Mouse (Mus musculus) liver, postnatal 0 days (tissue): Measurements from ENCODE around the gene Mki67. TPM values are rescaled to one million over a fixed set of nuclear protein-coding genes. Genes with fewer than 3 reads are reported as not detected.

ENCODE experiments used
- ATAC-seq: fragments of 200-750 bp; cut with Nextera tagmentation; 2 replicates; pipeline ENCODE4 v1.8.0; 2017; ENCODE audit warnings: mild to moderate bottlenecking, moderate library complexity
- DNase-seq: peaks from one replicate; pipeline ENCODE4 v3.0.0-alpha.2; 2016
- H3K27ac ChIP-seq: fragments of 300-500 bp; sonication (generic); 2 replicates; pipeline ENCODE4 v1.5.1; 2014; ENCODE audit warnings: antibody characterized with exemption, moderate library complexity, mild to moderate bottlenecking, low read depth
- H3K27me3 ChIP-seq: fragments of 300-500 bp; sonication (generic); 2 replicates; pipeline ENCODE4 v1.6.1; 2014; ENCODE audit warnings: low read length, control low read depth, mixed read lengths; ENCODE audit not compliant: insufficient read depth
- H3K36me3 ChIP-seq: fragments of 300-500 bp; sonication (generic); replicated peaks from 2 replicates; pipeline ENCODE4 v1.6.1; 2014; ENCODE audit warnings: mild to moderate bottlenecking, control low read depth, low read length, moderate library complexity, mixed read lengths; ENCODE audit not compliant: insufficient read depth
- H3K4me1 ChIP-seq: fragments of 300-500 bp; sonication (generic); 2 replicates; pipeline ENCODE4 v1.6.1; 2014; ENCODE audit warnings: antibody characterized with exemption, mild to moderate bottlenecking, control low read depth; ENCODE audit not compliant: insufficient read depth
- H3K4me2 ChIP-seq: fragments of 300-500 bp; sonication (generic); 2 replicates; pipeline ENCODE4 v1.6.1; 2014; ENCODE audit warnings: low read depth, mild to moderate bottlenecking, low read length, moderate library complexity, mixed read lengths
- H3K4me3 ChIP-seq: fragments of 300-500 bp; sonication (generic); 2 replicates; pipeline ENCODE4 v1.5.1; 2014; ENCODE audit warnings: low read depth, low read length
- H3K9ac ChIP-seq: fragments of 300-500 bp; sonication (generic); replicated peaks from 2 replicates; pipeline ENCODE4 v1.6.1; 2014; ENCODE audit warnings: mild to moderate bottlenecking, moderate library complexity
- H3K9me3 ChIP-seq: fragments of 300-500 bp; sonication (generic); 2 replicates; pipeline ENCODE4 v1.6.1; 2016; ENCODE audit warnings: mild to moderate bottlenecking, control low read depth, low read length, mixed read lengths
- CTCF ChIP-seq: sonication (generic); IDR thresholded peaks from 2 replicates; pipeline ENCODE4 v1.5.1; 2016; ENCODE audit warnings: antibody characterized with exemption, low read depth
- EP300 ChIP-seq: IDR thresholded peaks from 2 replicates; pipeline ENCODE4 v1.6.1; 2016; ENCODE audit warnings: antibody characterized with exemption, low read depth, mild to moderate bottlenecking
- WGBS: fragments of 180-500 bp; shearing (Covaris S2); extraction: QIAGEN DNeasy Blood & Tissue Kit; methylation state at CpG from one replicate; pipeline ENCODE4 v1.1.7; 2014; ENCODE audit not compliant: insufficient replicate concordance; 5-methylcytosine and 5-hydroxymethylcytosine counted together
- polyA plus RNA-seq: library from polyadenylated mRNA; unstranded; fragments of >200 nt; fragmentation: Nextera tagmentation; extraction: Ambion mirVana; gene quantifications from 2 replicates; pipeline ENCODE4 v1.2.1, GENCODE M21; 2015

The Mki67 gene
- polyA plus RNA-seq, 1 experiment from 2014 or later, result 38.8 TPM

DNA sequence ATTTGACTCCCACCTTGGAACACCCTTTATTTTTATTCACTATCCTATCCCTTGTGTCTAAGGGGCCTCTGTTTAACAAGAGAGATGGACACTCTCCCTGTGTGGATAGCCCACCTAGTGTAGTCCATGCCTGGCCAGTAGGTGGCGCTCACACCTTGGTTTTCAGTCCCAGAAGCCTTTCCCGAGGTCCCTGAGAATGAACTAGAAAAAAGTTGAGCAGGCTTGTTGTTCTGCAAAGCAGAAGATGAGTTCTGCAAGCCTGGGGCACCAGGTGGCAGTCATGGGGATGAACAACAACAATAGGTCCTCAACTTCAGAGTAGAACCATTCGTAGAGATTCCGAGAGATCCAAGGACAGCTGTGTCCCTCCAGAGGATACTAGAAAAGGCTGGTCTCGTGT, 35.8 kb downstream of the Mki67 start:
- no peak overlapping the region for H3K4me2 ChIP-seq
- TF ChIP-seq EP300, result no peak
- peak; percentile 87 for TF ChIP-seq CTCF
- peak; percentile 85 for DNase-seq
- no peaks in the 10 kb centered on the region for H3K27me3 ChIP-seq
- ATAC-seq, result 0 out of 2 replicates have a peak, but pooled peaks have one; percentile 46
- H3K4me3 ChIP-seq, result no peak overlapping the region
- H3K36me3 ChIP-seq, result peaks cover 16% of the 10 kb centered on the region
- H3K9me3 ChIP-seq, result no peaks in the 10 kb centered on the region
- 72% methylated on average over 5 of the region's 5 CpGs for WGBS
- no peak overlapping the region for H3K27ac ChIP-seq
- no peak overlapping the region for H3K9ac ChIP-seq
- no peaks in the 10 kb centered on the region for H3K4me1 ChIP-seq

DNA sequence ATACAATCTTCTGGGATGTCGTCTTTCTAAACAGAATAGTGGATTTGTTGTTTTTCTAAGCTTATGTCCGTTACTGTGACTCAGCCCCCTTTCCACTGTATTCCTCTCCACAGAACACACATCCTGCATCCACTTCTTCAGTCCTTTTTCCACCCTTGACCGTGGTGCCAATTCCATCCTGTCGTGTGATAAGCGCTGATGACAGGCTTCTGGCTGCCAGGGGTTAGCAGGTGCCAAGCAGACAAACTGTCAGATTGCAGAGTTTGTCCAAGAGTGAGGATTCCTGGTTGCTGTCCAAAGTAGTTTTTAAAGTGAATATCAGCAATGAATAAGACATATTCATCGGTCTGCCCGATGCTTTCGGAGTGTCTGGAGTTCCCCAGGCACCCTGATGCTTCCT, 39.4 kb downstream of the Mki67 start:
- DNase-seq (no peak), ATAC-seq (no peak)
- H3K9me3 ChIP-seq, result no peaks in the 10 kb centered on the region
- no peak overlapping the region for H3K4me3 ChIP-seq
- H3K9ac ChIP-seq, result no peak overlapping the region
- H3K36me3 ChIP-seq, result 0 out of 2 replicates have a peak, but pooled peaks cover 4% of the 10 kb centered on the region
- no peak for TF ChIP-seq EP300
- no peak for TF ChIP-seq CTCF
- no peaks in the 10 kb centered on the region for H3K27me3 ChIP-seq
- WGBS, result 86% methylated on average over 8 of the region's 8 CpGs
- no peak overlapping the region for H3K27ac ChIP-seq
- H3K4me2 ChIP-seq, result no peak overlapping the region
- H3K4me1 ChIP-seq, result no peaks in the 10 kb centered on the region

DNA sequence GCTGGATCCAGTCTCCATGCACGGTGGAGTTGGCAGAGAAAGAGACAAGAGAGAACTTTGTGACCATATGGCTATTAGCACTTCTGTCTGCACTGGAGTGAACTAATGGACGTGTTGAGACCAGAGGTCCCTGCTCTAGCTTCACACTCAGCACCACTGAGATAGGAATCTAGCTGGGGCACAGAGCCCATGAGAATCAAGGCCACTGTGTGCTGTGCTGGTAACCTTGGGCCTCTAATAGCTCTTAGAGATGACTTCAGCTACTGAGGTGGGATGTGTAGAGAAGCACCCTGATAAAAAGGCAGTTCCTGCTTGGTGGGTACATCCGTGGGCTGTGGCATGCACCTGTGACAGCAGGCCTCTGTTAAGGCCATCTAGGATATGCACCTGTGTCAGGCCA, 42.6 kb downstream of the Mki67 start:
- DNase-seq, result no peak
- 70% methylated on average over 3 of the region's 3 CpGs for WGBS

DNA sequence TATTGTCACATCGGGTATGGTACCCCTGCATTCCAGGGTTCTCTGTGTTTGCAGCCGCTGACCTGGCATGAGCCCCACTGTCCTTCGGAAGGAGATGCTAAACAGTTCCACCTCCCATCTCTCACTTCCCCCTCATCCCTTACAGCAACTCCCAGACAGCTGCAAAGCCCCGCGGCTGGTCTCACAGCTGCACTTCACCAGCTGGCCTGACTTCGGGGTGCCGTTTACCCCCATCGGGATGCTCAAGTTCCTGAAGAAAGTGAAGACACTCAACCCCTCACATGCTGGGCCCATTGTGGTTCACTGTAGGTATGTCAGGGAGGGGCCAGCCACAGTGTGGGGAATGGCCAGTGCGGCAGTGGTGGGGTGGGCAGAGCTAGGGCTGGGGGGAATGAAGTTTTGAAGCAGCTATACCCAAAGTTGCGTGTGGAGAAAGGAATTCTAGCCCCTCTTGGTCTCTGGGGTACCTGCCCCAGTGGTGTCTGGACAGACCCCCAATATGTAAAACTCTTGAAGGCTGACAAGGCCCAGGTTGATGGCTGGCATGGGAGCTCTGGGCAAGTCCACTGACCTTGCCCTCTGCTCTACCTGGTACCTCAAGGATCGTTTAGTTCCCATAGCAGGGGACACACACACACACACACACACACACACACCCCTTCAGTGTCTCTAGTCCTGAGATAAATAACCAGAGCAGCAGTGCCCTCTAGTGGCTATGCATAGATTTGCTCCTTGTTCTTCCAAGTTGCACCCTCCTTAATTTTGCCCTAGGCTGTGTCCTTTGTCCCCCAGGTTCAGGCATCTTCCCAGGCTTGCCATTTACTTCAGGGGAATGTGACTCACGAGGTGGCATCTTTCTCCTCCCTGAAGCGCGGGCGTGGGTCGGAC, 47.1 kb downstream of the Mki67 start:
- H3K27ac ChIP-seq, result no peak overlapping the region
- peak; percentile 40 for ATAC-seq
- no peaks in the 10 kb centered on the region for H3K27me3 ChIP-seq
- no peak for TF ChIP-seq EP300
- TF ChIP-seq CTCF, result peak; percentile 89
- no peak overlapping the region for H3K9ac ChIP-seq
- no peak overlapping the region for H3K4me2 ChIP-seq
- no peaks in the 10 kb centered on the region for H3K9me3 ChIP-seq
- 50% methylated on average over 16 of the region's 16 CpGs for WGBS
- no peaks in the 10 kb centered on the region for H3K4me1 ChIP-seq
- no peak overlapping the region for H3K4me3 ChIP-seq
- peaks cover 13% of the 10 kb centered on the region; the same call in 1 of the 2 replicates for H3K36me3 ChIP-seq
- DNase-seq, result peak; percentile 65

More for the DNA sequence above, 42.6 kb downstream of the Mki67 start:
- no peak overlapping the region for H3K9ac ChIP-seq
- H3K4me3 ChIP-seq, result no peak overlapping the region
- TF ChIP-seq EP300, result no peak
- H3K36me3 ChIP-seq, result 0 out of 2 replicates have a peak, but pooled peaks cover 13% of the 10 kb centered on the region
- H3K27me3 ChIP-seq, result no peaks in the 10 kb centered on the region
- H3K27ac ChIP-seq, result no peak overlapping the region
- no peak for ATAC-seq
- H3K4me2 ChIP-seq, result no peak overlapping the region
- H3K9me3 ChIP-seq, result no peaks in the 10 kb centered on the region
- H3K4me1 ChIP-seq, result no peaks in the 10 kb centered on the region

DNA sequence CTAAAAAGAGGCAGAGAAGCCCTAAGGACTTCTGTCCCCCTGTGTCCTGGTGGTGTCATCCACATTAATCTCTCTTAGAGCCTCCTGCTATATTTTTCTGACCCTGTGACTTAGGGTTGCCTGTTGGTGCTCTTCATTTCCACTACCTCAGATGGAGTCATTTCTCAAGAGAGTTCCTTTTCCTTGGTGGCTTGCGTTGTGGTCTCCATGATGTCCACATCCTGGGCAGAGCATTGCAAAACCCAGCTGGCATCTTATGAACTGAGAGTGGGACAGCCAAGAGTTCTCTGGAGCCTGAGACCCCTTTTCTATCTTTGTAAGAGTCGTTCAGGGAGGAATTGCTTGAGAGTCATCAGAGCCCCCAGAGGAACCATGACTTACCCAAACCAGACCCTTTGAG, 49.8 kb downstream of the Mki67 start:
- ATAC-seq, result no peak
- TF ChIP-seq EP300 (no peak), CTCF (no peak)
- peak overlapping the region; percentile 57; the same call in 1 of the 2 replicates for H3K27ac ChIP-seq

DNA sequence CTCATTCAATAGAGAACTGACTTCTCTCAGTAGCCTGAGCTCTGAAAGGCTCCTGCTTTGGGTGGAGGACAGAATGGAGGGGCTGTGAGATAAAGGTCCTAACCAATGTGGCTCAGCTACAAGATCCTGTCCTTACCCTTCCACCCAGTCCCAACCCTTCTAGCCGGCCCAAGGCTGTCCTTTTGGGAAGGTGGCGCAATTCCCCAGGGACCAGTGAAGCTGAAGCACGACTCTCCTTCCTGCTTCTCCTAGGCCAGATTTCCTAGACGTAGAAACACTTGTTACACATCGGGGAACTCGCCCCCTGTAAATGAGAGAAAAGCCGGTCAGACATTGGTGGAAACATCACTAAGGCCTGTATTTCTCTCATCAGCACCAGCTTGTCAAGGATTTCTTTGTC, 52.0 kb downstream of the Mki67 start:
- WGBS, result 68% methylated on average over 7 of the region's 7 CpGs
- H3K36me3 ChIP-seq, result no peaks in the 10 kb centered on the region; the same call in 1 of the 2 replicates
- no peaks in the 10 kb centered on the region for H3K9me3 ChIP-seq
- no peak for DNase-seq
- H3K27ac ChIP-seq, result no peak overlapping the region
- no peak overlapping the region for H3K4me2 ChIP-seq
- peaks cover 2% of the 10 kb centered on the region for H3K4me1 ChIP-seq
- TF ChIP-seq CTCF (no peak), EP300 (no peak)
- H3K4me3 ChIP-seq, result no peak overlapping the region
- ATAC-seq, result no peak
- no peaks in the 10 kb centered on the region for H3K27me3 ChIP-seq
- H3K9ac ChIP-seq, result no peak overlapping the region

More for the DNA sequence above, 49.8 kb downstream of the Mki67 start:
- Histone ChIP-seq H3K4me2 (no peak overlapping the region), H3K9ac (no peak overlapping the region), H3K36me3 (peaks cover 10% of the 10 kb centered on the region; the same call in 1 of the 2 replicates), H3K27me3 (no peaks in the 10 kb centered on the region), H3K9me3 (no peaks in the 10 kb centered on the region), H3K4me3 (no peak overlapping the region), H3K4me1 (no peaks in the 10 kb centered on the region)
- DNase-seq, result peak; percentile 27
- 66% methylated on average over 2 of the region's 2 CpGs for WGBS
